ENCODE assay signal across 8 mouse cellular contexts in the genomic region with DNA sequence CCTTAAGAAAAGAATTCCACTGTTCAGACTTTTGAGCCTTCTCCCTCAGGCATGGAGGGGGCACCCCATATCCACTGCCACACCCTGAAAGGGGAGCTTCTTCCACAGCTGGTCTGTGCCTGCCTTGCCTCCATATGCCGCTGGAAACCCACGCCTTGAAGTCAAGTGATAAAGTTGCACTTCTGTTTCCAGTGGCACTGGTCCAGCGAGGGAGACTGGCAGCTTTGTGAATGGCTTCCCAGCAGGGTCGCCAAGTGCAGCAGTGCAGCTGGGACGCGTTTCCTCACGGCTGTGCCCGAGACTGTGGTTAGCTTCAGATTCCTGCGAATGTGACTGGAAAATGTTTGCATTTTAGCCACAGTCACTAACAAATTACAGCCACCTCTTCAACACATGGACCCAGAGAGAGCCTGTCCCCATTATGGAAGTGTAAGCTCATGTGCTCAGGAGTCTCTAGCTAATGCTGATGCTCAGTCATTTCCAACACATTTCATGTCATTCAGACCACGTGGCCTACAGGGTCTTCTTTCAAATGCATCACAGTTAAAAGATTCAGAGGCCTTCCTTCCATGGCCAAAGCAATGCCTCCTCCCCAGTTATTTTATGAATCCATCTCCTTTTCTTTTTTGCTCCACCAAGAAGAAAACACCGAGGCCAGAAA.
A peak's percentile ranks its signal among the peaks of the same experiment; 100 is the strongest.
DNase-seq lines count a peak whose midpoint lies in the region; ATAC-seq and TF ChIP-seq lines count a peak whose summit lies in the region.

No protein-coding gene starts in this region.

- peaks cover 17% of the 10 kb centered on the region for H3K9me3 ChIP-seq in megakaryocyte, embryonic 14.5 days
- H3K9me3 ChIP-seq in lung, postnatal 0 days (ENCODE audit: low read length) = no peaks in the 10 kb centered on the region
- no peaks in the 10 kb centered on the region for H3K9me3 ChIP-seq in intestine, embryonic 15.5 days

- 29% methylated on average over 11 of the region's 11 CpGs for WGBS in lung, postnatal 0 days
- 49% methylated on average over 11 of the region's 11 CpGs for WGBS in intestine, embryonic 15.5 days

- no peak overlapping the region for H3K4me2 ChIP-seq in lung, postnatal 0 days (replicated peaks; ENCODE audit: low read depth, low read length)
- no peak overlapping the region for H3K4me2 ChIP-seq in intestine, embryonic 15.5 days (replicated peaks)

- no peaks in the 10 kb centered on the region for H3K4me1 ChIP-seq in megakaryocyte, embryonic 14.5 days
- no peaks in the 10 kb centered on the region; the same call in 1 of the 2 replicates for H3K4me1 ChIP-seq in lung, postnatal 0 days (ENCODE audit: insufficient read depth, low read depth, low read length)
- H3K4me1 ChIP-seq in intestine, embryonic 15.5 days (replicated peaks) = no peaks in the 10 kb centered on the region

- no peaks in the 10 kb centered on the region for H3K36me3 ChIP-seq in megakaryocyte, embryonic 14.5 days (replicated peaks; ENCODE audit: low read length)
- no peaks in the 10 kb centered on the region for H3K36me3 ChIP-seq in lung, postnatal 0 days (ENCODE audit: insufficient read depth, low read length)
- no peaks in the 10 kb centered on the region for H3K36me3 ChIP-seq in intestine, embryonic 15.5 days

- no peak for TF ChIP-seq CTCF in layer of hippocampus, adult 2 months (conservative IDR thresholded peaks at IDR 0.05)
- TF ChIP-seq CTCF in lung, postnatal 0 days (IDR thresholded peaks at IDR 0.05) = 0 out of 2 replicates have a peak, but pooled peaks have one; percentile 3

- no peak overlapping the region for H3K9ac ChIP-seq in lung, postnatal 0 days (replicated peaks; ENCODE audit: low read depth)
- H3K9ac ChIP-seq in intestine, embryonic 15.5 days = no peak overlapping the region

- peak; percentile 16 for DNase-seq in forelimb bud, embryonic 11.5 days (ENCODE audit: low read depth, low spot score)
- peak; percentile 8 to 11 for DNase-seq in layer of hippocampus, adult 2 months (ENCODE audit: low spot score in 2 of 2)
- peak; percentile 61 for DNase-seq in lung, postnatal 0 days (ENCODE audit: low spot score)
- DNase-seq in urinary bladder, postnatal 14 days (ENCODE audit: low spot score) = no peak

- H3K27ac ChIP-seq in layer of hippocampus, adult 2 months = no peak overlapping the region
- H3K27ac ChIP-seq in lung, postnatal 0 days (ENCODE audit: low read length) = no peak overlapping the region
- H3K27ac ChIP-seq in intestine, embryonic 15.5 days = no peak overlapping the region

- ATAC-seq in megakaryocyte, adult 5-6 weeks (ENCODE audit: poor library complexity, severe bottlenecking) = no peak
- ATAC-seq in lung, postnatal 0 days = peak; percentile 81
- ATAC-seq in intestine, embryonic 15.5 days = no peak
- no peak for ATAC-seq in CD4-positive, CD25-positive, alpha-beta regulatory T cell, adult 4 months

- no peaks in the 10 kb centered on the region for H3K27me3 ChIP-seq in megakaryocyte, embryonic 14.5 days (replicated peaks)
- H3K27me3 ChIP-seq in lung, postnatal 0 days (replicated peaks; ENCODE audit: insufficient read depth, low read length) = no peaks in the 10 kb centered on the region
- no peaks in the 10 kb centered on the region for H3K27me3 ChIP-seq in intestine, embryonic 15.5 days (replicated peaks)

- peak; percentile 48; the same call in 1 of the 2 replicates for TF ChIP-seq EP300 in lung, postnatal 0 days (IDR thresholded peaks at IDR 0.05)

- peak overlapping the region; percentile 38 for H3K4me3 ChIP-seq in megakaryocyte, embryonic 14.5 days (replicated peaks)
- no peak overlapping the region for H3K4me3 ChIP-seq in layer of hippocampus, adult 2 months
- H3K4me3 ChIP-seq in lung, postnatal 0 days (ENCODE audit: low read depth, low read length) = no peak overlapping the region
- H3K4me3 ChIP-seq in intestine, embryonic 15.5 days (replicated peaks) = no peak overlapping the region
